Mouse (Mus musculus) gastrocnemius, adult 18-20 months (tissue): ENCODE data around the gene Rpusd4. TPM values are rescaled to one million over a fixed set of nuclear protein-coding genes. Genes with fewer than 3 reads are reported as not detected.

Source experiments
- DNase-seq: peaks from one replicate; pipeline ENCODE4 v3.0.0; 2021; ENCODE audit warnings: low spot score
- long read RNA-seq, 2 experiments: library from polyadenylated mRNA; stranded (forward); transcript quantifications; one replicate each; pipeline ENCODE4 v2.0.0; 2021
- total RNA-seq, 2 experiments: library from RNA; stranded (reverse); gene quantifications; 2 replicates each; pipeline ENCODE4 v1.2.3; 2021

The Rpusd4 gene
- total RNA-seq = 1 to 10 TPM; 7.0 TPM
- long read RNA-seq, experiment 1, partial matches to known transcripts = 0 of 5 reads
- long read RNA-seq, experiment 1, other reads (novel, unspliced or antisense) = 2 of 5 reads
- long read RNA-seq, experiment 2, partial matches to known transcripts = 1 of 4 reads
- long read RNA-seq, experiment 2, other reads (novel, unspliced or antisense) = 0 of 4 reads

DNA sequence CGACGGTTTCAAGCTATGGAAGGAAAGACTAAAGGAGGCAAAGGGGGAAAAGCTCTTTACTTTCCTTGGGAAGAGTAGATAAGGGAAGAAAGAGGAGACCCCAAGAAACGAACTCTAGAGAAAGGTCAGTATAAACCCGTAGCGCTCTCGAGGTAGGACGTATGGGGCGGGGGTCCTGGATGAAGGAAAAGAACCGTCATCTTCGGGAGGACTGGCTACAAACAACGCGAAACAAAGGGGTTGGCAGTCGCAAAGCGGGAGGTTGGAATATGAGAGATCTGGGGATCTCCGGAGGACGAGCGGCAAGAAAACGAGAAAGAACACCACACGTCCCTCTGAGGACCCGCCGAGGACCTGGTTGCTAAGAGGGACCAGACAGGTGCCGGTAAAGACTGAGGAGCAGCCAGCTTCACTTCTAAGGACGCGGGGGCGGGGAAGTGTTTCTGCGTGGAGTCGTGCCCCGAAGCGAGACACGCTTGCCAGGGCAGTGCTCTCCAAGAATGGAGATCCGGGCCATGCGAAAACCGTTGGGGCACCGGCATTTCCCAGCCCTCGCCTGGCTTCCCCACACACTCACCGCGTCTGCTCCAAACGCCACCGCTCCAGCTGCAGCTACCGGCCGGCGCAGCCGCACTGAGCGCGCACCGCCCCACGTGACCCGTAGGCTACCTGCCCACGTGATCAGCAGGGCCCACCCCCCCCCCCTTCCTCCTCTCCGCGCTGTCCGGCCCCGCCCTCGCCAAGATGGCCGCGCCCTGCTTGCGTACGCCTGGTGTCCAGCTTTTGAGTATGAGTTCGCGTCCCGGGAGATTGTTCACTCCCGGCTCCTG, at the start of gene Rpusd4, which contains the start of gene Fam118b:
Gene Rpusd4, plus strand, starts transcription at position 720 of the 830 bp plus-strand sequence.
Gene Fam118b, minus strand, starts transcription at position 660 of the 830 bp plus-strand sequence.
- DNase-seq = peak; percentile 90

DNA sequence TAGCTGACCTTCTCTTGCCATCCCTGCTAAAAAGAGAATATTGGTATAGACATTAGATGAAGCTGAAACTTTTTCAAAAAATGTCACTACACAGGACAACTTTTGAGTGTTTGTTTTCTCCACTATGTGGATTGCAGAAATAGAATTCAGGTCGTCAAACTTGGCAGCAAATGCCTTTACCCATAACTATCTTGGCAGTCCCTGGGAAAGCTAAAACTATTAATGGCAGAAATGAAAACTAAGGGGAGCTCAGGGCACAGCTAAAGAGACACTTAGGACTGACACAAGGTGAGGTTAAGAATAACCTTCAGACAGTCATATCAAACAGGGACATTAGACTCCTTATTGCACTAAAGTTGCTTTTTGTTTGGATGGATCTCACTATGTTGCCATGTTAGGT, 49.7 kb upstream of the Rpusd4 start:
- peak; percentile 63 for DNase-seq

- no peak for DNase-seq
These were observed 44.2 kb upstream of the Rpusd4 start for GRCm38 (mm10) chr9:35223466-35223865.

GRCm38 (mm10) chr9:35228671-35229070, 39.0 kb upstream of the Rpusd4 start:
- peak; percentile 59 for DNase-seq

GRCm38 (mm10) chr9:35235996-35236395, 31.7 kb upstream of the Rpusd4 start:
- no peak for DNase-seq

DNA sequence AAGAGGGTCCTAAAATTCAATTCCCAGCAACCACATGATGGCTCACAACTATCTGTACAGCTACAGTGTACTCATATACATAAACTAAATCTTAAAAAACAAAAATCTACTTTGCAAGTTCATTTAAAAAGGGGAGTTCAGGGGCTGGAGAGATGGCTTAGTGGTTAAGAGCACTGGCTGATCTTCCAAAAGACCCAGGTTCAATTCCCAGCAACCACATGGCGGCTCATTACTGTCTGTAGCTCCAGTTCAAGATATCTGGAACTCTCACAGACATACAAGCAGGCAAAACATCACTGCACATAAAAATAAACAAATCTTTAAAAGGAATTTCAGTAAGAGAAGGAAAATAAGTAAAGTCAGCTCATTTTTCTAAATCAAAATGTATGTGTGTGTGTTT, 29.3 kb upstream of the Rpusd4 start:
- DNase-seq = no peak

GRCm38 (mm10) chr9:35238915-35239571, 28.6 kb upstream of the Rpusd4 start:
- peak; percentile 65 for DNase-seq

DNA sequence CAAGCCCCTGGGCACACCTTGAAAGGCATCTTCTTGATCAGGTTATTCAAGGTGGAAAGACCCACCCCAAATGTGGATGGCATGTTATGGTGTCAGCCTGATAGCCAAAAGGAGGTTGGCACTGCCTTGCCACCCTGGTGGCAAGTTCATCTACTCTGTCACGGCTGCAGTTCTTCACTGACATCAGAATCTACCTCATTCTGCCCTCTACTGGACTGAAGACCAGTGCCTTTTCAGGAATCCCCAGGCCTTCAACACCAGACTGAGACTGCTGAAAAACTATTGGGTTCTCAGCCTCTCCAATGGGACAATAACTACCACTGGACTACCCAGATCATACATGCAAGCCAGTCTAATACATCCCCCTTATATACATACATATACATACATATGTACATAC, 27.9 kb upstream of the Rpusd4 start:
- DNase-seq = peak; percentile 15

- no peak for DNase-seq
These were observed 20.3 kb upstream of the Rpusd4 start for GRCm38 (mm10) chr9:35247405-35247804.

DNA sequence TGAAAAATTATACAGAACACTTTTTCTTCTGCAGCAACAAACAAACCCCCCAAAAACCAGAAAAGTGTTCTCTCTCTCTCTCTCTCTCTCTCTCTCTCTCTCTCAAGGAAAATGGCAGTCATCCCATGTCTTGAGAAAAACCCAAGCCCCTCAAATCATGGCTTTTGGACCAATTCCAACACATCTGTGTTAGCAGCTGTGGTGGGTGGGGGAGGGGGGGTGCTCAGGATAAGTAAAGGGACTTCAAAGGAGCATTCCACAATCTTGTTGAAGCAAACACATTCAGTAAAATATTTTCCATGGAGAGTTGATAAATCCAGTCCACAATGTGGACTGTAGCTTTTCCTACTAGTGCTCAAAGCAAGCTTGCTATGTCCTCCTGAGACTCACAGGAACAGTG, 18.2 kb upstream of the Rpusd4 start:
- DNase-seq = no peak

- DNase-seq = no peak
These were observed 10.3 kb upstream of the Rpusd4 start for GRCm38 (mm10) chr9:35257365-35257764.

DNA sequence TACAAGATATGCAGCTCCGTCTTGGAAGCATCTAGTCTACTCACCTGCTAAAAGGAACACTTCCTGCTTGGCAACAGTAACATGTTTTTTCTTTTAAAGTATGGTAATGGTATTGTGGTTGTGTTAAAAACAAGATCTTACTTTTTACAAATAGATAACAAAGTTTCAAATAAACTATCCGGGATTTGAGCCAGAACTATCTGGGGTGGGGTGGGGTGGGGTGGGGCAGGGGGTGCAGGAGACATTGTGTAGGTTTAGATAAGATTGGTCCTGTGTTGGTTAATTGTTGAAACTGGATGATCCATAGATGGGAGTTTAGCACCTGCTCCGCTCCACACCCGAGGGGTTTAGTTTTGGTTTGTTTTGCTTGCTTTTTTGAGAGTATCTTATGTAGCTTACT, 5.2 kb upstream of the Rpusd4 start:
- no peak for DNase-seq

DNA sequence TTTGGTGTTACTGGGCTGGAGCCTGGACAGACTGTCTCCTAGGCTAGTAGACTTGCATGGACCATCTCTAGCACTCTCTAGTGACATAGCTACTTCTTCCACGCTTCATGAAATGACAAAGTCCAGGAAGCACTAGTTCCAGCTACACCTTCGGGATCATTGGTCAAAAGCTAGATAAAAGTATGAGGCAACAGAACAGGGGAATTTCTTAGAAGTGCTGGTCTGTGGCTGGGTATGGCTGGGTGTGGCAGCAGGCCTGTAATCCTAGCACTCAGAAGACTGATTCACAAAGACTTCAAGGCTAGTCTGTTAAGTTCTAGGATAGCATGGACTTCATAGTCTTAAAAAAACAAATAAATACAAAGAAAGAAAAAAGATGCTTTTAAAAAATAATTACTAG, 4.2 kb upstream of the Rpusd4 start:
- no peak for DNase-seq

GRCm38 (mm10) chr9:35264509-35264908, 3.2 kb upstream of the Rpusd4 start:
- no peak for DNase-seq

GRCm38 (mm10) chr9:35267976-35268715, 481 bp downstream of the Rpusd4 start:
- DNase-seq = no peak

DNA sequence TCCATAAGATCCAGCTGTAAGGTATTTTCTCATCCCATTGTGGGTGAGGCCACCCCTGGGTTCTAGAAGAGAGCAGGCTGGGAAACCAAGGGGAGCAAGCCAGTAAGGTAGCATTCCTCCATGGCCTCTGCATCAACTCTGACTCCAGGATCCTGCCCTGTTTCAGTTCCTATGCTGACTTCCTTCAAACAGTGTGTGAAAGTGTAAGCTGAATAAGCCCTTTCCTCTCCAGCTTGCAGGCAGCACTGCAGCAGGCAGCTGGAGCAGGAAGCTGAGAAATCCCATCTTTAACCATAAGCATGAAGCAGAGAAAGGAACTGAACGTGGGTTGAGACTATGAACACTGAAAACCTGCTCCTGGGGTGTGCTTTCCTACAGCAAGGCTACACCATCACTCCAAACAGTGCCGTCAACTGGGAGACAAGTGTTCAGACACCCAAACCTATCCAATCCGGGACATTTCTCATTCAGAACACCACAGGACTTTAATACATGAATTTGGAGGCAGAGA, 10.2 kb downstream of the Rpusd4 start:
- DNase-seq = no peak

DNA sequence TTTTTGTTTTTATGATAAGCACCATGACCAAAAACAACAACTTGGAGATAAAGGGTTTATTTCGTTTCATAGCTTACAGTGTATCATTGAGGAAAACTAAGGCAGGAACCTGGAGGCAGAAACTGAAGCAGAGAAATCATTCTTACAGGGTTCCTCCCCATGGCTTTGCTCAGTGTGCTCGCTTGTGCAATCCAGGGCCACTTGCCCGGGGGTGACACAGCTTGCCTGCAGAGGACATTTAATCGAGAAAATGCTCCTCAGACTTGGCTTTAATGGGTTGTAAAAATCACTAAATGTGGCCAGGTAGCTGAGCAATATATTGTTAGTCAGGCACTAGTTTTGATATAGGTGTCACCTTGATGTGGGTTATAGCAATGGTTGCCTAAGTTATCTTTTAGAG, 10.8 kb downstream of the Rpusd4 start:
- peak; percentile 28 for DNase-seq

DNA sequence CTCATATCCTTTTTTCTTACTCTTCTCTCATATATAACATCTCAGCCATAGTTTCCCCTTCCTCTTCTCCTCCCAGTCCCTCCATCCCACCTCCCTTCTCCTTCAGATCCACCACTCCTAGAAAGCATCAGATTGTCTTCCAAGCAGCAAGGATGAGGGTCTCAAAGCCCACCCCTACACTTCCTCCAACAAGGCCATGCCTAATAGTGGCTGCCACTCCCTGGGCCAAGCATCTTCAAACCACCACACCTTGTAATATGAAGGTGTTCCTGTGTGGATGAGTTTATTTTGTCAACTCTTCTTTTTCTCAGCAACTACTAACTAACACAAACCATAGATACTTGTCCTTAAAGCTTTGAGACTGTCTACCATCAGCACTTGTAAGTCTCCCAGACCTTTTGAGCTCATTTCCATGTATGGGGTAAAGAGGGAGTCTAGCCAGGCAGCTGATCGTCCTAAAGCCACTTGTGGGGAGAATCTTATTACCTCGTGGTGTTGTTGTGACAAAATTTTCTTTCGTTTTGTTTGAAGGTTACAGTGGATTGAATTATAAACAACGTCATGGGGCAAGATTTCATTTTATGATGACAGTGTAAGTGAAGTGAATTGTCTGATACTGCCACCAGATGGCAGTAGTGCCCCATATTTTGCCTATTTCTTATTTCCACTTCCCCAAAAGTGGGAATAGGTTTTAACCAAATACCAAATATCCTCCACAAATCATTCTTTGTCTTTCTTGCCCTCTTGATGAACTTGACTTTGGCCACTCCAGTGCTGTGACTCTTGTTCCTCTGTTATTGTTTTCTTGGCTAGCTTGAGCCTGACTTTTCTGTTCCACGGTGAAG, 14.6 kb downstream of the Rpusd4 start:
- DNase-seq = peak; percentile 61

- DNase-seq = no peak
These were observed 15.2 kb downstream of the Rpusd4 start for GRCm38 (mm10) chr9:35282851-35283200.

GRCm38 (mm10) chr9:35283415-35284069, 15.9 kb downstream of the Rpusd4 start:
- no peak for DNase-seq
